Mouse (Mus musculus): ENCODE measurements around the gene Gstm2. TPM values are rescaled to one million over a fixed set of nuclear protein-coding genes. Genes with fewer than 3 reads are reported as not detected.
A peak's percentile ranks its signal among the peaks of the same experiment; 100 is the strongest.
"Not testable (repeated sequence)": the region's sequence is repeated elsewhere in the genome, so short reads cannot be mapped to it uniquely, and the experiment has no call there.

The Gstm2 gene
- polyA plus RNA-seq (2016; fragmentation: Nextera tagmentation; extraction: Ambion mirVana) = 14.3 and 14.4 TPM in 2 replicates

- H3K9me3 ChIP-seq = no peaks in the 10 kb centered on the region
- H3K4me1 ChIP-seq = no peaks in the 10 kb centered on the region
- H3K9ac ChIP-seq = no peak within 1 kb of the TSS
- no peak within 1 kb of the TSS for H3K27ac ChIP-seq
- 66% methylated on average over 8 of the region's 8 CpGs for WGBS
- no peak within 1 kb of the TSS; the same call in 1 of the 2 replicates for H3K4me2 ChIP-seq (replicated peaks)
- ATAC-seq (ENCODE audit: low FRiP score, low read depth) = no peak
- no peaks in the 10 kb centered on the region for H3K27me3 ChIP-seq (replicated peaks)
- H3K4me3 ChIP-seq = no peak within 1 kb of the TSS
- H3K36me3 ChIP-seq = no peaks in the 10 kb centered on the region
Observed at GRCm38 (mm10) chr3:107986041-107986562, at the start of gene Gstm2. Gstm2 (minus strand) TSS chr3:107986453.

GRCm38 (mm10) chr3:108033156-108033555 is 46.9 kb upstream of the Gstm2 start:
- 84% methylated on average over 5 of the region's 5 CpGs for WGBS
- no peaks in the 10 kb centered on the region for H3K36me3 ChIP-seq
- no peak overlapping the region for H3K4me3 ChIP-seq
- H3K9ac ChIP-seq = no peak overlapping the region
- H3K27me3 ChIP-seq (replicated peaks) = no peaks in the 10 kb centered on the region
- no peak overlapping the region for H3K4me2 ChIP-seq (replicated peaks)
- no peaks in the 10 kb centered on the region for H3K4me1 ChIP-seq
- H3K27ac ChIP-seq = no peak overlapping the region
- H3K9me3 ChIP-seq = no peaks in the 10 kb centered on the region
- no peak for ATAC-seq (ENCODE audit: low FRiP score, low read depth)

- no peak overlapping the region for H3K4me2 ChIP-seq (replicated peaks)
- no peak for ATAC-seq (ENCODE audit: low FRiP score, low read depth)
- H3K36me3 ChIP-seq = no peaks in the 10 kb centered on the region
- H3K27me3 ChIP-seq (replicated peaks) = no peaks in the 10 kb centered on the region
- no peak overlapping the region for H3K9ac ChIP-seq
- H3K4me1 ChIP-seq = no peaks in the 10 kb centered on the region
- H3K27ac ChIP-seq = no peak overlapping the region
- H3K4me3 ChIP-seq = no peak overlapping the region
- no peaks in the 10 kb centered on the region for H3K9me3 ChIP-seq
Observed at GRCm38 (mm10) chr3:108032113-108032512, 45.9 kb upstream of the Gstm2 start.

- no peaks in the 10 kb centered on the region for H3K9me3 ChIP-seq
- H3K27ac ChIP-seq = no peak overlapping the region
- H3K9ac ChIP-seq = no peak overlapping the region
- WGBS = 57% methylated on average over 4 of the region's 4 CpGs
- ATAC-seq (ENCODE audit: low FRiP score, low read depth) = no peak
- H3K4me1 ChIP-seq = no peaks in the 10 kb centered on the region
- H3K27me3 ChIP-seq (replicated peaks) = no peaks in the 10 kb centered on the region
- no peak overlapping the region for H3K4me2 ChIP-seq (replicated peaks)
- H3K4me3 ChIP-seq = no peak overlapping the region
- no peaks in the 10 kb centered on the region for H3K36me3 ChIP-seq
Observed at GRCm38 (mm10) chr3:108028641-108029365, 42.5 kb upstream of the Gstm2 start.

- no peak overlapping the region for H3K27ac ChIP-seq
- no peaks in the 10 kb centered on the region for H3K9me3 ChIP-seq
- no peak overlapping the region for H3K4me2 ChIP-seq (replicated peaks)
- H3K4me1 ChIP-seq = no peaks in the 10 kb centered on the region
- no peaks in the 10 kb centered on the region for H3K36me3 ChIP-seq
- no peak overlapping the region for H3K9ac ChIP-seq
- H3K4me3 ChIP-seq = no peak overlapping the region
- WGBS = 93% methylated on average over 1 of the region's 1 CpGs
- no peaks in the 10 kb centered on the region for H3K27me3 ChIP-seq (replicated peaks)
- ATAC-seq (ENCODE audit: low FRiP score, low read depth) = no peak
Observed at GRCm38 (mm10) chr3:108026597-108026996, 40.3 kb upstream of the Gstm2 start.

GRCm38 (mm10) chr3:108026049-108026448 is 39.8 kb upstream of the Gstm2 start:
- H3K9me3 ChIP-seq = no peaks in the 10 kb centered on the region
- H3K9ac ChIP-seq = no peak overlapping the region
- no peaks in the 10 kb centered on the region for H3K27me3 ChIP-seq (replicated peaks)
- WGBS = 80% methylated on average over 5 of the region's 5 CpGs
- H3K4me3 ChIP-seq = no peak overlapping the region
- no peak overlapping the region for H3K27ac ChIP-seq
- H3K36me3 ChIP-seq = no peaks in the 10 kb centered on the region
- ATAC-seq (ENCODE audit: low FRiP score, low read depth) = no peak
- no peak overlapping the region for H3K4me2 ChIP-seq (replicated peaks)
- no peaks in the 10 kb centered on the region for H3K4me1 ChIP-seq

- no peak overlapping the region for H3K4me3 ChIP-seq
- no peak overlapping the region for H3K9ac ChIP-seq
- no peak overlapping the region for H3K27ac ChIP-seq
- no peak overlapping the region for H3K4me2 ChIP-seq (replicated peaks)
- ATAC-seq (ENCODE audit: low FRiP score, low read depth) = no peak
- WGBS = 76% methylated on average over 4 of the region's 4 CpGs
- H3K27me3 ChIP-seq (replicated peaks) = no peaks in the 10 kb centered on the region
- H3K4me1 ChIP-seq = no peaks in the 10 kb centered on the region
- H3K9me3 ChIP-seq = no peaks in the 10 kb centered on the region
- H3K36me3 ChIP-seq = no peaks in the 10 kb centered on the region
Observed at GRCm38 (mm10) chr3:108025318-108025717, 39.1 kb upstream of the Gstm2 start.

- Histone ChIP-seq H3K27ac (no peak overlapping the region), H3K9ac (no peak overlapping the region), H3K4me2 (replicated peaks) (no peak overlapping the region), H3K27me3 (replicated peaks) (no peaks in the 10 kb centered on the region), H3K4me3 (no peak overlapping the region), H3K9me3 (no peaks in the 10 kb centered on the region), H3K4me1 (no peaks in the 10 kb centered on the region), H3K36me3 (no peaks in the 10 kb centered on the region)
- ATAC-seq (ENCODE audit: low FRiP score, low read depth) = no peak
- 86% methylated on average over 6 of the region's 6 CpGs for WGBS
Observed at GRCm38 (mm10) chr3:108022650-108023049, 36.4 kb upstream of the Gstm2 start.

- H3K9ac ChIP-seq; H3K27me3 ChIP-seq (replicated peaks); ATAC-seq (ENCODE audit: low FRiP score, low read depth); H3K4me1 ChIP-seq; H3K4me2 ChIP-seq (replicated peaks); H3K27ac ChIP-seq; H3K36me3 ChIP-seq; H3K4me3 ChIP-seq; H3K9me3 ChIP-seq: not testable (repeated sequence)
- 89% methylated on average over 11 of the region's 11 CpGs for WGBS
Observed at GRCm38 (mm10) chr3:108020351-108021022, 34.2 kb upstream of the Gstm2 start.

- H3K4me1 ChIP-seq; H3K9ac ChIP-seq; ATAC-seq (ENCODE audit: low FRiP score, low read depth); H3K4me2 ChIP-seq (replicated peaks); H3K36me3 ChIP-seq; H3K27ac ChIP-seq; H3K9me3 ChIP-seq; H3K4me3 ChIP-seq; H3K27me3 ChIP-seq (replicated peaks): not testable (repeated sequence)
- 77% methylated on average over 3 of the region's 3 CpGs for WGBS
Observed at GRCm38 (mm10) chr3:108019226-108019625, 33.0 kb upstream of the Gstm2 start.

- Histone ChIP-seq H3K36me3 (no peaks in the 10 kb centered on the region), H3K27ac (no peak overlapping the region), H3K27me3 (replicated peaks) (no peaks in the 10 kb centered on the region), H3K4me3 (no peak overlapping the region), H3K4me1 (peaks cover 7% of the 10 kb centered on the region; the same call in 1 of the 2 replicates), H3K9me3 (no peaks in the 10 kb centered on the region), H3K4me2 (replicated peaks) (peak overlapping the region; percentile 80), H3K9ac (no peak overlapping the region)
- ATAC-seq (ENCODE audit: low FRiP score, low read depth) = peak; percentile 1; the same call in 1 of the 2 replicates
- WGBS = 36% methylated on average over 14 of the region's 14 CpGs
Observed at GRCm38 (mm10) chr3:108018190-108018820, 32.1 kb upstream of the Gstm2 start.

- H3K36me3 ChIP-seq = no peaks in the 10 kb centered on the region
- WGBS = under 1% methylated on average over 31 of the region's 31 CpGs
- H3K27ac ChIP-seq = 0 out of 2 replicates have a peak within 1 kb of the TSS, but pooled peaks have one; percentile 7
- H3K9me3 ChIP-seq = no peaks in the 10 kb centered on the region
- peak; percentile 95 for ATAC-seq (ENCODE audit: low FRiP score, low read depth)
- H3K4me3 ChIP-seq = peak within 1 kb of the TSS; percentile 38
- H3K27me3 ChIP-seq (replicated peaks) = no peaks in the 10 kb centered on the region
- H3K4me1 ChIP-seq = peaks cover 7% of the 10 kb centered on the region; the same call in 1 of the 2 replicates
- peak within 1 kb of the TSS; percentile 80 for H3K4me2 ChIP-seq (replicated peaks)
- peak within 1 kb of the TSS; percentile 44; the same call in 1 of the 2 replicates for H3K9ac ChIP-seq
Observed at GRCm38 (mm10) chr3:108017473-108018189, 31.4 kb upstream of the Gstm2 start, which contains the start of gene Gstm1. Gstm1 (minus strand) TSS chr3:108017973.
